Mouse (Mus musculus) activated CD4-positive, CD25-positive, alpha-beta regulatory T cell (primary cell): ENCODE measurements around the gene C87436. TPM values are rescaled to one million over a fixed set of nuclear protein-coding genes. Genes with fewer than 3 reads are reported as not detected.

Experiments
- polyA plus RNA-seq, 2 experiments: library from polyadenylated mRNA; unstranded; fragments of 100-300 nt; shearing (Covaris generic); gene quantifications; one replicate each; pipeline ENCODE4 v1.2.1; 2017

Gene C87436
- polyA plus RNA-seq = 10 to 100 TPM; 36.8 to 37.2 TPM

DNA sequence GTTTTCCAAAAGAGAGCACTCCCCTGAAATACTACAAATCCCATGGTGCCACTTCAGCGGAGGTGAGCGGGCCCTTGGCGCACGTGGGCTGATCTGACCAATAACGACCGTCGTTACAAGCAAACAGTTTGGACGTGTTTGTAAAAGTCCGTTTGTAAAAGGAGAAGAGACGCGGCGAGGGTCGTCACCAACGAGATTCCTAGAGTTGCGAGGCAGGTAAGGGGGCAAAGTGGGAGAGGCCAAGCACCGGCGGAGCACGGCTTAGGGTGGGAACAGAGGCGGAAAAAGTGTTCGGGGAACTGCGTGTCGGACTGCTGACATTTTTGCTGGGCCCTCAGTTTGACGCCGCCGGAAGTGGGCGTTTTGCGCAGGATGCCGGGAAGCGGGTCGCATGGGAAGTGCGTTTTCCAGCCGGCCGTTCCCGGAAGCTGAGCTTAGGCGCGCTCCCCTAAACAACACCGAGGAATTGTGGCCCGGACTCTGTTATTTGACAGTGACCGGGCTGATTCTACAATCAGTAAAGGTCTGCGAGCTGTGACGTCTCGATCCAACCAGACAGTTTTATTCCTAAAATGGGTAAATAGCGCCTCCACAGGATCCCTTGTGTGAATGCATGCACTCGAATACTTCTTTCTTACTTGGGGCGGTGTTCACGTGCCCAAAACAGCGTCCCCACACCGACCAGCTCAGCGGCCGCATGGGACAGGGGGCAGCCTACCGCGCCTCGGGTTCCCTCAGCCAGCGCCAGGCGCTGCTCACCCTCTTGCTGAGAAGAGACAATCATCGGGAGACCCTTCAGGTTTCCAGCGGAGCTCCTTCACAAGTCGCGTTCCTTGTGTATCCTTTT is at the start of gene C87436:
C87436 (plus strand) TSS at position 103 of the 847 bp plus-strand sequence.

DNA sequence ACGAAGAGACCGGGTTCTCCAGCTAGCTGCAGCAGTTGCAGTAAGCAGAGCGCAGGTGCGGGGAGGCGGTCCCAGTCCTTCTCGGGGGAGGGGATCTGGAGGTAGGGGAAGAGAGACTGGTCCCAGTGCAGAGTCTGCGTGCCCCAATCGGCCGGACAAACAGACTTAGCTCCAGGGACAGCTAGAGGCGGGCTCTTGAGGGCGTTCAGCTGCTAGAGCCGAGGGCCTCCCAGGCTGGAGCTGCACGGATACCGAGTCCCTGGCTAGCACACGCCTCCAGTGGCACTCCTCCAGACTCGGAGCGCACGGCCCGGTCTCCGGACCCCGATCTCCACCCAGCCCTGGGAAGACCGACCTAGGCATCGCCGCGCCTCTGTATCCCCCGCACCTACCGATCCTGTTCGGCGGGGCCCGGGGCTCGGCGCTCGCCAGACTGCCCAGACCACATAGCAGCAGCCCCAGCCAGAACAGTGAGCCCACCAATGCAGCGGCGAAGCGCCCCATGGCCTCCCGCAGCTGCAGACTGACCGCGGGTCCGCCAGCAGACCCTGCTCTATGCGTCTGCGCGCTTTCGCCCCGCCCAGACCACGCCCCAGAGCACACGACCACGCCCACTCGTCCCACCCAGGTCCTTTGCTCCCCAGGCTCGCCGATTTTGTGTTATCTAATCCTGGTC is 41.5 kb upstream of the C87436 start, which contains the start of gene Pcyox1:
Pcyox1 (minus strand) TSS at position 574 of the 676 bp plus-strand sequence.

DNA sequence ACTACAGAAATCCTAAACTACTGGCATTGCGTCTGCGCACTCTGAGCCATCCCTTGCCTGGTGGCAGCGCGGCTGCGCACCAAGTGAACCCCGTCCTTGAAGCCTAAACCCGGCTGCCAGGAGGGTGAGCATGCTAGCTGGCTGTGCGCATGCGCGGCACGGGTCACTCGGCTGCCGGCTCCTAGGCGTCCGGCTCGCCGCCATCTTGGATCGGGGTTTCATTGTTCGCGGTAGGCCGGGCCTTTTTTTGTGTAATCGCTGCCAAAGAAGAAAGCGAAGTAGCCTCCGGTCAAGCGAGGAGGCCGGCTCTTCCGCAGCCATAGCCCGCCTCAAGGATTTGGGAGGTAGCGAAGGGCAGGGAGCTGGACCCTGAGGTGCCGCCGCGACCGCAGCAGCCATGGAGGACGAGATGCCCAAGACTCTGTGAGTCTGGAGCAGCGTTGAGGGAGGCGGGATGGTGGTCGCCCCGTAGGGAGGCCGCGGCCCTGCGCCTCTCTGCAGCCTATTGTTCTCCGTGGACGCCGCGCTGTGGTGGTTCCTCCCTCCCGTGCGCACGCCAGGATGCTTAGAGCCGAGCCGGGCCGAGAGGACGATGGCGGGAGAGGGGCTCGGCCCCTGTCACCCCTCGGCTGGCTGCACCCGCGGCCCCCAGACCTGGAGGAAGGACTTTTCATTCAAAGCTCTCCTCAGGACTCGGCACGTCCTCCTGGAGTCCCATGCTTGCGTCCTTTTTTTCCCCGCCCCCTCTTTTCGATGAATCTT is 33.9 kb upstream of the C87436 start, which contains the start of gene Tia1:
Tia1 (plus strand) TSS at position 120 of the 762 bp plus-strand sequence.

DNA sequence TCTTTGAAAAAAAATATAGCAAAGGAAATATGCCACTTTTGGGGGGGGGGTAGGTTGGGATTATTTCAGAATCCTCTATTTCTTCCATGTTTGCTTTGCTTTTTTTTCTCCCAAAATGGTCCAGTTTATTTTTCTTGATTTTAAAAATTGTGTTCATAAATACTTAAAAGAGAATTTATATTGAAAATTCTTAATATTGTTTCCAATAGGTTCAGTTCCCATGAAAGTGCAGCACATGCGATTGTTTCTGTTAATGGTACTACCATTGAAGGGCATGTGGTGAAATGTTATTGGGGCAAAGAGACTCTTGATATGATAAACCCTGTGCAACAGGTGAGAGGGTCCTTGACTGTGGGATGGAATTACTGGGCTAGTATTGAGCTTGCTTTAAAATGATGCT is 11.8 kb upstream of the C87436 start, which contains the start of gene Gm44790:
Gm44790 (plus strand) TSS at position 301 of the 400 bp plus-strand sequence.

Other genes starting within 250 kb of the C87436 start
- under 1 TPM in 1 of 2 experiments, not detected in 1; 0.38 TPM for gene Tgfa, start 243.2 kb upstream of the C87436 start, polyA plus RNA-seq
- 10 to 100 TPM; 36.2 to 44.4 TPM for gene Fam136a, start 72.7 kb upstream of the C87436 start, polyA plus RNA-seq
- gene Snrpg, start 67.1 kb upstream of the C87436 start, polyA plus RNA-seq = 100 to 1,000 TPM; 334 to 421 TPM
- gene Pcyox1, start 41.2 kb upstream of the C87436 start, polyA plus RNA-seq = 1 to 10 TPM; 6.4 to 9.5 TPM
- gene Tia1, start 34.2 kb upstream of the C87436 start, polyA plus RNA-seq = 100 to 1,000 TPM; 101 to 121 TPM
- gene Gm44790, start 11.7 kb upstream of the C87436 start, polyA plus RNA-seq = not detected
- gene Pcbp1, start 87.9 kb downstream of the C87436 start, polyA plus RNA-seq = 100 to 1,000 TPM; 257 to 306 TPM
- under 1 TPM; 0.18 to 0.31 TPM for gene Asprv1, start 189.8 kb downstream of the C87436 start, polyA plus RNA-seq
- gene Mxd1, start 230.8 kb downstream of the C87436 start, polyA plus RNA-seq = 100 to 1,000 TPM in 1 of 2 experiments, 10 to 100 TPM in 1; 77.5 to 102 TPM
- 10 to 100 TPM; 86.5 to 87.0 TPM for gene Snrnp27, start 246.1 kb downstream of the C87436 start, polyA plus RNA-seq